Mouse (Mus musculus) embryonic facial prominence, embryonic 15.5 days (tissue): ENCODE data around the gene Pkn3. TPM values are rescaled to one million over a fixed set of nuclear protein-coding genes. Genes with fewer than 3 reads are reported as not detected.

Experiments
- ATAC-seq: fragments of 200-750 bp; cut with Nextera tagmentation; 2 replicates; pipeline ENCODE4 v1.8.0; 2017; ENCODE audit warnings: low read depth, moderate TSS enrichment; ENCODE audit not compliant: insufficient number of reproducible peaks, low FRiP score, low TSS enrichment
- H3K27ac ChIP-seq: fragments of 300-500 bp; sonication (generic); replicated peaks from 2 replicates; pipeline ENCODE4 v1.5.1; 2015; ENCODE audit warnings: mild to moderate bottlenecking, inconsistent platforms
- H3K27me3 ChIP-seq: fragments of 300-500 bp; sonication (generic); 2 replicates; pipeline ENCODE4 v1.6.1; 2015; ENCODE audit warnings: inconsistent platforms
- H3K36me3 ChIP-seq: fragments of 300-500 bp; sonication (generic); 2 replicates; pipeline ENCODE4 v1.6.1; 2015; ENCODE audit warnings: mild to moderate bottlenecking, inconsistent platforms
- H3K4me1 ChIP-seq: fragments of 300-500 bp; sonication (generic); 2 replicates; pipeline ENCODE4 v1.6.1; 2015; ENCODE audit warnings: inconsistent platforms
- H3K4me2 ChIP-seq: fragments of 300-500 bp; sonication (generic); replicated peaks from 2 replicates; pipeline ENCODE4 v1.6.1; 2015; ENCODE audit warnings: mild to moderate bottlenecking, inconsistent platforms
- H3K4me3 ChIP-seq: fragments of 300-500 bp; sonication (generic); replicated peaks from 2 replicates; pipeline ENCODE4 v1.5.1; 2015; ENCODE audit warnings: mild to moderate bottlenecking, inconsistent platforms
- H3K9ac ChIP-seq: fragments of 300-500 bp; sonication (generic); 2 replicates; pipeline ENCODE4 v1.6.1; 2015; ENCODE audit warnings: inconsistent platforms
- H3K9me3 ChIP-seq: fragments of 300-500 bp; sonication (generic); replicated peaks from 2 replicates; pipeline ENCODE4 v1.6.1; 2016; ENCODE audit warnings: inconsistent platforms
- WGBS: fragments of 180-500 bp; shearing (Covaris S2); methylation state at CpG from one replicate; pipeline ENCODE4 v1.1.7; 2015; 5-methylcytosine and 5-hydroxymethylcytosine counted together
- polyA plus RNA-seq: library from polyadenylated mRNA; unstranded; fragments of >200 nt; fragmentation: Nextera tagmentation; extraction: Ambion mirVana; gene quantifications from 2 replicates; pipeline ENCODE4 v1.2.1, GENCODE M21; 2015

Gene Pkn3
- polyA plus RNA-seq: 8.2 and 9.5 TPM in 2 replicates

GRCm38 (mm10) chr2:30077502-30078348, at the start of gene Pkn3:
TSS of gene Pkn3 (plus strand) at chr2:30077684.
- WGBS: under 1% methylated on average over 53 of the region's 53 CpGs
- H3K9me3 ChIP-seq: no peaks in the 10 kb centered on the region
- peak within 1 kb of the TSS; percentile 40; the same call in 1 of the 2 replicates for H3K9ac ChIP-seq
- H3K27ac ChIP-seq: peak within 1 kb of the TSS; percentile 91
- peaks cover 15% of the 10 kb centered on the region for H3K4me1 ChIP-seq
- H3K4me3 ChIP-seq: peak within 1 kb of the TSS; percentile 67
- H3K4me2 ChIP-seq: peak within 1 kb of the TSS; percentile 96
- H3K27me3 ChIP-seq: no peaks in the 10 kb centered on the region
- ATAC-seq: peak; percentile 81
- H3K36me3 ChIP-seq: peaks cover 8% of the 10 kb centered on the region; the same call in 1 of the 2 replicates

- peaks cover 86% of the 10 kb centered on the region for H3K36me3 ChIP-seq
- ATAC-seq: no peak
Measured at GRCm38 (mm10) chr2:30032244-30032846, 45.1 kb upstream of the Pkn3 start.

GRCm38 (mm10) chr2:30032957-30033356, 44.5 kb upstream of the Pkn3 start:
- Histone ChIP-seq H3K36me3 (peaks cover 86% of the 10 kb centered on the region), H3K9ac (no peak overlapping the region), H3K27me3 (no peaks in the 10 kb centered on the region), H3K27ac (no peak overlapping the region), H3K9me3 (no peaks in the 10 kb centered on the region), H3K4me1 (no peaks in the 10 kb centered on the region), H3K4me3 (no peak overlapping the region), H3K4me2 (no peak overlapping the region)
- ATAC-seq: no peak
- WGBS: 73% methylated on average over 6 of the region's 6 CpGs

More at GRCm38 (mm10) chr2:30032244-30032846, 45.1 kb upstream of the Pkn3 start:
- WGBS: 57% methylated on average over 11 of the region's 11 CpGs
- Histone ChIP-seq H3K9ac (no peak overlapping the region), H3K27ac (no peak overlapping the region), H3K4me2 (no peak overlapping the region), H3K4me1 (no peaks in the 10 kb centered on the region), H3K4me3 (no peak overlapping the region), H3K27me3 (no peaks in the 10 kb centered on the region), H3K9me3 (no peaks in the 10 kb centered on the region)

- no peak for ATAC-seq
- WGBS: 76% methylated on average over 2 of the region's 2 CpGs
- Histone ChIP-seq H3K36me3 (peaks cover 46% of the 10 kb centered on the region), H3K4me1 (peaks cover 8% of the 10 kb centered on the region), H3K4me3 (no peak overlapping the region), H3K4me2 (no peak overlapping the region), H3K9ac (no peak overlapping the region), H3K27ac (no peak overlapping the region), H3K27me3 (no peaks in the 10 kb centered on the region), H3K9me3 (no peaks in the 10 kb centered on the region)
Measured at GRCm38 (mm10) chr2:30037762-30038161, 39.7 kb upstream of the Pkn3 start.

GRCm38 (mm10) chr2:30038370-30038769, 39.1 kb upstream of the Pkn3 start:
- no peak overlapping the region for H3K4me2 ChIP-seq
- no peaks in the 10 kb centered on the region for H3K27me3 ChIP-seq
- WGBS: 90% methylated on average over 10 of the region's 10 CpGs
- H3K9ac ChIP-seq: no peak overlapping the region
- peaks cover 40% of the 10 kb centered on the region for H3K36me3 ChIP-seq
- H3K27ac ChIP-seq: no peak overlapping the region
- peaks cover 9% of the 10 kb centered on the region for H3K4me1 ChIP-seq
- no peaks in the 10 kb centered on the region for H3K9me3 ChIP-seq
- no peak for ATAC-seq
- no peak overlapping the region for H3K4me3 ChIP-seq

- H3K27ac ChIP-seq: no peak overlapping the region
- ATAC-seq: no peak
- H3K4me1 ChIP-seq: peaks cover 9% of the 10 kb centered on the region
- H3K9me3 ChIP-seq: no peaks in the 10 kb centered on the region
- H3K27me3 ChIP-seq: no peaks in the 10 kb centered on the region
- no peak overlapping the region for H3K4me3 ChIP-seq
- no peak overlapping the region for H3K9ac ChIP-seq
- H3K4me2 ChIP-seq: no peak overlapping the region
- H3K36me3 ChIP-seq: peaks cover 33% of the 10 kb centered on the region
Measured at GRCm38 (mm10) chr2:30039687-30040086, 37.8 kb upstream of the Pkn3 start.

- ATAC-seq: no peak
Measured at GRCm38 (mm10) chr2:30042445-30042844, 35.0 kb upstream of the Pkn3 start.

GRCm38 (mm10) chr2:30044550-30044949, 32.9 kb upstream of the Pkn3 start:
- H3K9me3 ChIP-seq: no peaks in the 10 kb centered on the region
- no peak overlapping the region for H3K4me3 ChIP-seq
- no peak for ATAC-seq
- peaks cover 7% of the 10 kb centered on the region; the same call in 1 of the 2 replicates for H3K36me3 ChIP-seq
- no peak overlapping the region for H3K4me2 ChIP-seq
- no peak overlapping the region for H3K9ac ChIP-seq
- H3K4me1 ChIP-seq: peaks cover 13% of the 10 kb centered on the region
- no peaks in the 10 kb centered on the region for H3K27me3 ChIP-seq
- no peak overlapping the region for H3K27ac ChIP-seq
- WGBS: 93% methylated on average over 5 of the region's 5 CpGs

More at GRCm38 (mm10) chr2:30042445-30042844, 35.0 kb upstream of the Pkn3 start:
- H3K27me3 ChIP-seq: no peaks in the 10 kb centered on the region
- H3K9me3 ChIP-seq: no peaks in the 10 kb centered on the region
- H3K27ac ChIP-seq: 0 out of 2 replicates have a peak overlapping the region, but pooled peaks have one; percentile 11
- peaks cover 18% of the 10 kb centered on the region for H3K36me3 ChIP-seq
- no peak overlapping the region for H3K9ac ChIP-seq
- no peak overlapping the region for H3K4me3 ChIP-seq
- 9% methylated on average over 4 of the region's 4 CpGs for WGBS
- peaks cover 9% of the 10 kb centered on the region for H3K4me1 ChIP-seq
- H3K4me2 ChIP-seq: no peak overlapping the region

GRCm38 (mm10) chr2:30047127-30047526, 30.4 kb upstream of the Pkn3 start:
- H3K27me3 ChIP-seq: no peaks in the 10 kb centered on the region
- no peak overlapping the region for H3K4me3 ChIP-seq
- H3K27ac ChIP-seq: no peak overlapping the region
- ATAC-seq: no peak
- peaks cover 7% of the 10 kb centered on the region; the same call in 1 of the 2 replicates for H3K36me3 ChIP-seq
- peaks cover 12% of the 10 kb centered on the region for H3K4me1 ChIP-seq
- no peaks in the 10 kb centered on the region for H3K9me3 ChIP-seq
- no peak overlapping the region for H3K4me2 ChIP-seq
- H3K9ac ChIP-seq: no peak overlapping the region
- 95% methylated on average over 6 of the region's 6 CpGs for WGBS

GRCm38 (mm10) chr2:30048101-30048501, 29.4 kb upstream of the Pkn3 start:
- Histone ChIP-seq H3K4me3 (peak overlapping the region; percentile 79), H3K36me3 (peaks cover 7% of the 10 kb centered on the region; the same call in 1 of the 2 replicates), H3K27ac (peak overlapping the region; percentile 96), H3K9ac (peak overlapping the region; percentile 72), H3K9me3 (no peaks in the 10 kb centered on the region), H3K4me2 (peak overlapping the region; percentile 58), H3K4me1 (peaks cover 4% of the 10 kb centered on the region; the same call in 1 of the 2 replicates), H3K27me3 (no peaks in the 10 kb centered on the region)
- WGBS: 49% methylated on average over 11 of the region's 11 CpGs
- ATAC-seq: no peak

DNA sequence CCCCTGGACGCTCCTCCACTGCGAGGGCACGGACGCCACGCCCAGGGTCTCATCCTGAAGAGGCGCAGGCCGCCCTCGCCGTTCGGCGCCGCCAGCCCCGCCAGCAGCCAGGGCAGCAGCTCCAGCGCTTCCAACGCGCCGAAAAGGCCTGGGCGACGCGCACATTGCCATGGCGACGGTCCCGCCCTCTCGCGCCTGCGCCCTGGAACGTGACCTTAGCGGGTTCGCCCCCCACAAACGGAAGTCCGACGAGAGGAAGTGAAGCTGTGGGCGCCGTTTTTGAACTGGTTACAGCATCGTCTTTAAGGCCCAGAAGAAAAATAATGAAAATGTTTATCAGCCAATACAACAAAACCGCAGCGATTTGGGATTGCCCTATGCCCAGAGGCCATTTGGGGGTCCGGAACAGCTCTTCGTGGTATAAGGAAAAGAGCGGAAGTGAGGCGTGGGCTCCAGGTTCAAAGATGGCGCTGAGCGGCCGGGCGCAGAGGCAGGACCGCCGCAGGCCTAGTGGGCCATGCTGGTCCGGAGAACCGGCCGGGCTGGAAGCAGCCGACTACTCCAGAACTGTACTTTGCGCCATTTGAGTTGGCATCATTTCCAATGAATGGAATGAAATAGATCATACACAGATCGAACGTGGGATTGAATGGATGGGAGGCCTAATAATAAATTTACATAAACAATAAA, 28.6 kb upstream of the Pkn3 start, which contains the start of gene Wdr34:
Gene Wdr34 (minus strand): TSS at position 183 of the 690 bp plus-strand sequence.
- Histone ChIP-seq H3K27me3 (peaks cover 2% of the 10 kb centered on the region; the same call in 1 of the 2 replicates), H3K4me2 (peak within 1 kb of the TSS; percentile 58), H3K4me3 (peak within 1 kb of the TSS; percentile 79), H3K36me3 (peaks cover 7% of the 10 kb centered on the region; the same call in 1 of the 2 replicates), H3K27ac (peak within 1 kb of the TSS; percentile 96), H3K4me1 (peaks cover 4% of the 10 kb centered on the region; the same call in 1 of the 2 replicates), H3K9ac (peak within 1 kb of the TSS; percentile 72), H3K9me3 (no peaks in the 10 kb centered on the region)
- WGBS: 1% methylated on average over 54 of the region's 54 CpGs
- ATAC-seq: peak; percentile 93
